Mouse (Mus musculus) c-Kit-positive CD71-positive TER-119-positive erythroid progenitor cells, embryonic 14.5 days (primary cell): ENCODE data around the gene Tnrc6b.
A peak's percentile ranks its signal among the peaks of the same experiment; 100 is the strongest.

Source experiments
- DNase-seq: peaks from one replicate; pipeline ENCODE4 v3.0.0-alpha.2; 2013; ENCODE audit warnings: low spot score

Tnrc6b gene

GRCm38 (mm10) chr15:80792556-80792955, 81.4 kb downstream of the Tnrc6b start:
- no peak for DNase-seq

GRCm38 (mm10) chr15:80795076-80795475, 84.0 kb downstream of the Tnrc6b start:
- no peak for DNase-seq

- DNase-seq: peak; percentile 63
Observed at GRCm38 (mm10) chr15:80797757-80798156, 86.6 kb downstream of the Tnrc6b start.

GRCm38 (mm10) chr15:80798367-80799073, 87.4 kb downstream of the Tnrc6b start:
- peak; percentile 98 for DNase-seq

- DNase-seq: peak; percentile 72
Observed at GRCm38 (mm10) chr15:80799074-80799633, 88.0 kb downstream of the Tnrc6b start.

GRCm38 (mm10) chr15:80799634-80800137, 88.6 kb downstream of the Tnrc6b start:
- peak; percentile 74 for DNase-seq

GRCm38 (mm10) chr15:80800201-80800600, 89.1 kb downstream of the Tnrc6b start:
- DNase-seq: peak; percentile 40

GRCm38 (mm10) chr15:80800765-80801164, 89.7 kb downstream of the Tnrc6b start:
- peak; percentile 42 for DNase-seq

- peak; percentile 79 for DNase-seq
Observed at GRCm38 (mm10) chr15:80801597-80801996, 90.5 kb downstream of the Tnrc6b start.

- no peak for DNase-seq
Observed at GRCm38 (mm10) chr15:80807162-80807561, 96.0 kb downstream of the Tnrc6b start.

- no peak for DNase-seq
Observed at GRCm38 (mm10) chr15:80810226-80810625, 99.1 kb downstream of the Tnrc6b start.

- no peak for DNase-seq
Observed at GRCm38 (mm10) chr15:80812840-80813239, 101.7 kb downstream of the Tnrc6b start.

- no peak for DNase-seq
Observed at GRCm38 (mm10) chr15:80814792-80815191, 103.7 kb downstream of the Tnrc6b start.

- no peak for DNase-seq
Observed at GRCm38 (mm10) chr15:80822276-80822675, 111.2 kb downstream of the Tnrc6b start.

GRCm38 (mm10) chr15:80831170-80831569, 120.1 kb downstream of the Tnrc6b start:
- DNase-seq: no peak

- no peak for DNase-seq
Observed at GRCm38 (mm10) chr15:80832808-80833207, 121.7 kb downstream of the Tnrc6b start.

- no peak for DNase-seq
Observed at GRCm38 (mm10) chr15:80836246-80836645, 125.1 kb downstream of the Tnrc6b start.

- no peak for DNase-seq
Observed at GRCm38 (mm10) chr15:80838836-80839235, 127.7 kb downstream of the Tnrc6b start.

GRCm38 (mm10) chr15:80839653-80840420, 128.7 kb downstream of the Tnrc6b start:
- DNase-seq: peak; percentile 46

- DNase-seq: no peak
Observed at GRCm38 (mm10) chr15:80844262-80844661, 133.1 kb downstream of the Tnrc6b start.

- no peak for DNase-seq
Observed at GRCm38 (mm10) chr15:80844926-80845325, 133.8 kb downstream of the Tnrc6b start.

- DNase-seq: no peak
Observed at GRCm38 (mm10) chr15:80850004-80850403, 138.9 kb downstream of the Tnrc6b start.
